Mouse (Mus musculus) kidney, adult 2 months (tissue): ENCODE results near the gene Il17rc. TPM values are rescaled to one million over a fixed set of nuclear protein-coding genes. Genes with fewer than 3 reads are reported as not detected.

Source experiments
- DNase-seq: peaks from one replicate; pipeline ENCODE4 v3.0.0; 2021
- H3K27ac ChIP-seq: fragments of 200-500 bp; 2 replicates; pipeline ENCODE4 v1.5.1; 2012; ENCODE audit warnings: low read depth, low read length, control low read depth, inconsistent platforms; ENCODE audit not compliant: insufficient read depth
- H3K27me3 ChIP-seq: fragments of 200-500 bp; replicated peaks from 2 replicates; pipeline ENCODE4 v1.6.1; 2012; ENCODE audit warnings: mild to moderate bottlenecking, moderate library complexity, low read length, inconsistent platforms; ENCODE audit not compliant: control insufficient read depth, insufficient read depth
- H3K36me3 ChIP-seq: fragments of 200-500 bp; 2 replicates; pipeline ENCODE4 v1.6.1; 2012; ENCODE audit warnings: mild to moderate bottlenecking, moderate library complexity, low read length, inconsistent platforms; ENCODE audit not compliant: control insufficient read depth, insufficient read depth
- H3K4me1 ChIP-seq: fragments of 200-500 bp; 2 replicates; pipeline ENCODE4 v1.6.1; 2011; ENCODE audit warnings: low read length; ENCODE audit not compliant: control insufficient read depth, insufficient read depth
- H3K4me3 ChIP-seq: fragments of 200-500 bp; 2 replicates; pipeline ENCODE4 v1.5.1; 2011; ENCODE audit warnings: mild to moderate bottlenecking, low read depth, low read length, control low read depth; ENCODE audit not compliant: insufficient read depth
- CTCF ChIP-seq: fragments of 200-500 bp; conservative IDR thresholded peaks from 2 replicates; pipeline ENCODE4 v1.5.1; 2011; ENCODE audit warnings: low read depth, mild to moderate bottlenecking, control low read depth, low read length, moderate library complexity, mixed read lengths; ENCODE audit not compliant: insufficient read depth, insufficient read length
- POLR2A ChIP-seq: fragments of 200-500 bp; IDR thresholded peaks from one replicate; pipeline ENCODE4 v1.6.1; 2011; ENCODE audit warnings: low read depth, low read length, control low read depth
- WGBS: fragments of 180-500 bp; shearing (Covaris S2); methylation state at CpG from one replicate; pipeline ENCODE4 v1.1.7; 2018; 5-methylcytosine and 5-hydroxymethylcytosine counted together
- polyA plus RNA-seq: library from polyadenylated mRNA; depleted of rRNA; stranded (reverse); fragments of >200 nt; gene quantifications from 2 replicates; pipeline ENCODE4 v1.2.3, GENCODE M21; 2012

The Il17rc gene
- polyA plus RNA-seq, 1 experiment, result 37.6 TPM

DNA sequence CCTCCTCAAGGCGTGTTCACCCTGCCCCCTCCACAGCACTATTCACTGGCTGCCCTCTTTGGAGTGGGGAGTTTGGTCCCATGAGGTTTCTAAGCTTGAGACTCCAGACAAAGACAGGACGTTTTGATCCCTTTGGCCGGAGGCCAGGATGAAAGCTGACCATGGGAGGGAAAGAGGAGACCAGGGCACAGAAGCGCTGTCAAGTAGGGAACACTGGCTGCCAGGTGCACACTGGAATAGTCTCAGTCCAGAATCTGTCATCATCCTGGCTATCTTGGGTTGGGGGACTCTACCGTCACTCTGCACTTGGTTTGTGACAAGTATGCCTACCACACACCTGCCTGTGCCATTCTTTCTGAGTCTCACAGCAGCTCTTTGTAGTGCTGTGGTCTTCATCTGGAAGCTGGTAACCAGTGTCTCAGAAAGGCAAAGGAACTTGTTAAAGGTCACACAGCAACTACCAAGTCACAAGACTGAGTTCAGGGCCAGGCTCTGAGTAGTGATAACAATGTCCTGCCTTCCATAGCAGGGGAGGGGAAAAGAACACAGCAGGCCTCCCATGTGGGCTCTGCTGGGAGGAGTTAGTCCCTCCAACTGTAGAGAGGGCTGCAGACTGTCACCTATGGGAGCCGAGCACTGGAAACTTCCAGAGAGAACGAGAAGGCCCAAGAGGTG, 37.2 kb downstream of the Il17rc start:
- Histone ChIP-seq H3K27ac (no peak overlapping the region), H3K4me3 (no peak overlapping the region), H3K4me1 (no peaks in the 10 kb centered on the region), H3K36me3 (no peaks in the 10 kb centered on the region), H3K27me3 (no peaks in the 10 kb centered on the region)
- no peak for TF ChIP-seq POLR2A
- TF ChIP-seq CTCF, result no peak
- DNase-seq, result no peak
- 50% methylated on average over 7 of the region's 7 CpGs for WGBS

DNA sequence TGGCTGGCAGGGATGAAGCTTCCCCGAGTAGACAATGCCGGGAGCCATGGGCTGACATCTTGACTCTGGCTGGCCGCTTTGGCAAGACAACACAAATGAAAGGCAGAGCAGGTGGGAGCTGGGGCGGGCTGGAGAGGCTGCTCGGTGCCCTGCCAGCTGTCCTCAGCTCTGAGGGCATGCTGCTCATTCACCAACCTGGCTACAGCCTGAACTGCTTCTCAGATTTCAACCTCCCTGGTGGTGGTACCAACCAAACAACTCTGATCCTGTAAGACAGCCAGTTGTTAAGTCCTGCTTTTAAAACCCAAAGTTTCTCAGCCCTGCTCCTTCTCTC, 37.7 kb downstream of the Il17rc start:
- Histone ChIP-seq H3K4me1 (no peaks in the 10 kb centered on the region), H3K27me3 (no peaks in the 10 kb centered on the region), H3K36me3 (no peaks in the 10 kb centered on the region; the same call in 1 of the 2 replicates), H3K27ac (no peak overlapping the region), H3K4me3 (no peak overlapping the region)
- TF ChIP-seq POLR2A (no peak), CTCF (no peak)
- no peak for DNase-seq
- 42% methylated on average over 5 of the region's 5 CpGs for WGBS

DNA sequence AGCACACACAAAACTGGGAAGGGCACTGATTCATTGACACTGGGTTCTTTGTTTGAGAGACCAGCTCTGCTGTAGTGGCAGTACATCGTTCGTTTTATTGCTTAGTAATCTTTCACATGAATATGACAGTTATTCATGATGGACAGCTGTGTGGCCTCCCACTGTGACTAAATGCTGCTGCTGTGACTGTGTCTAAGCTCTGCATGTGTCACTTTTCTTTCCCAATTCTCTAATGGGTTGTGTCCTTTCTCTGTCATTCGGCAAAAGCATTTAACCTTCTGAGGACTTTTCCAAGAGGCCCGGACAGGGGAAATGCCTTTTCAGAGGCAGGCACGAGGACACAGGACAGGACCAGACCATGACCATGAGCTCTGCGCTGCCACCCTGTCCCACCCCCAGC, 42.7 kb downstream of the Il17rc start:
- 91% methylated on average over 6 of the region's 6 CpGs for WGBS
- Histone ChIP-seq H3K4me1 (no peaks in the 10 kb centered on the region), H3K27ac (no peak overlapping the region), H3K36me3 (peaks cover 10% of the 10 kb centered on the region), H3K27me3 (no peaks in the 10 kb centered on the region), H3K4me3 (no peak overlapping the region)
- DNase-seq, result no peak
- TF ChIP-seq CTCF (no peak), POLR2A (no peak)

DNA sequence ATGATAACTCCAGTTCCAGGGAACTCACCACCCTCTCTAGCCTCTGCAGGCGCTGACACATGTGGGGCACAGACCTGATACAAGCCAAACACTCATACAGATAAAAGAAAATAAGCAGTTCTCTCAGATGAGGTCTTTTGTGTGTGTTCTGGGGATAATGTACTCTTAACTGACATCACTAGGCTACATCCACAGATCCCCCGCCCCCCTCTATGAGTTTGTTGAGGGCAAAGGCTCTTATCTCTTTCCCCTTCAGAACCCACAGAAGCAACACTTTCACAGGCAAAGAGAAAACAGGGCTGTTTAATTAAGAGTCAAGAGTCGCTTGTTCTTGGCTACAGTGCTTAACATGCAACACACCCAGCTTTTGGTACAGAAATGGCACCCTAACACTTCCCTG, 43.4 kb downstream of the Il17rc start:
- TF ChIP-seq CTCF (no peak), POLR2A (no peak)
- Histone ChIP-seq H3K27me3 (no peaks in the 10 kb centered on the region), H3K27ac (no peak overlapping the region), H3K4me1 (no peaks in the 10 kb centered on the region), H3K4me3 (no peak overlapping the region), H3K36me3 (peaks cover 13% of the 10 kb centered on the region)
- 98% methylated on average over 3 of the region's 3 CpGs for WGBS
- no peak for DNase-seq

DNA sequence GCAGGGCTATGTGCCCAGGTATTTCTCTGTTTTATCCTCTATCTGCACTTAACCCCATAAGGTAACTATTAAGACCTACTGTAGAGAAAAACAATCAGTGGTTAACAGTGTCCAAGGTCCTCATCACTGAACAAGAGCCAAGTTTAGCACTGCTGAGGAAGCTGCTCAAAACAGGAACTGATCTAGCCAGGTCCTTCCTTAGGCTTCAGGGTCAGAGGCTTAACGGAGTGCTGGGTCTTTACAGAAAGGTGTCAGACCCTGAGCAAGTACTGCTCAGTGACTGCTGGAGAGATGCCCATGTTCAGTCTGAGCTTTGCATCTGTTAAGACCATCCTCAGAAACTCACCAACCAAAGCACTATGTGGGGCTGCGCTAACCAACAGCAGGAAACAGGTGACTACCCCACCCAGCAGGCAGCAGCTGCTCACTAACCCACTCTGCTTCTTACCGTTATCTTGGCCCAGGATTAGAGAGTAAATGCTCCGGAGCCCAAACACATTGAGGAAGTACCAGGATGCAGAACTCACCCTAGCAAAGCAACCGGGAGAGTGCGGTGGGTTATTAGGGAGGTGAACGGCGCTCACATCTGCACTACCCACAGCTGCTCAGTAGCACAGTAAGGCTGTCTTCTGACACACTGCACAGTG, 46.3 kb downstream of the Il17rc start:
- WGBS, result 90% methylated on average over 8 of the region's 8 CpGs
- H3K27ac ChIP-seq, result no peak overlapping the region
- H3K4me1 ChIP-seq, result no peaks in the 10 kb centered on the region
- H3K4me3 ChIP-seq, result no peak overlapping the region
- DNase-seq, result no peak
- peaks cover 18% of the 10 kb centered on the region for H3K36me3 ChIP-seq
- TF ChIP-seq CTCF, result no peak
- no peak for TF ChIP-seq POLR2A
- H3K27me3 ChIP-seq, result no peaks in the 10 kb centered on the region

DNA sequence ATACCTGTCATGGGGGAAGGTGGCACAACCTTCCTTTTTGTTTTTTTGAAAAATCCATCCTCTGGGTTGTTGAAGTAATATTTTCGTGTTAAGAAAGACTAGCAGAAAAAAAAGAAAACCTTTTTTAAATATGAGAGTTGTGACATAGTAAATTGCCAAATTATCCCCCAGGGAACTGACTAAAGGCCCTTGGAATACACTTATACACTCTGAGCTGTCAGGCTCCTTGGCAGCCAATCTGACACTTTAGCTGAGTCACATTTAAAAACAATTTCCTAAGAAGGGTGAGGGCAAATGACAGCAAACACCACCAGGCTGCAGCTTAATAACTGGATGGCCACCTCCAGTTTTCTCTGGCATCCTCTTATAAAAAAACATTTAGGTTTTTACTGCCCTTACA, 51.1 kb downstream of the Il17rc start:
- DNase-seq, result peak; percentile 4
- peaks cover 10% of the 10 kb centered on the region for H3K36me3 ChIP-seq

DNA sequence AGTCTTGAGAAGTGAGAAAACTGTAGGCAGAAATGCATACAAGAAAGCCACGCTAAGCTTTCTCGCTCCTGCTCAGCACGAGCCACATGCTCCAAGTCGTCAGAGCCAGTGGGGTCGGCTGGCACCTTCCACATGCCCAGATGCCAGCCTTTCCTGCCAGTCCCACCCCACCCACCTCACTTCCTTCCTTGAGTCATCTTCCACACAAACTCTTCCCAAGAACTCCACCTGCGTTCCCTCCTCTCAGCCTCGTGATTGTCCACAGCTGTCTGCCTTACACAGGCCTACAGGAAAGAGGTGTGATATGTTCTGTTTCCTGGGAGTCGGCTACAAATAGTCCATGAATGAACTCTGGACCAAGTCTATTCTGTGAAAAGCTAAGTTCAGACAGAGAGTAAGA, 52.2 kb downstream of the Il17rc start:
- WGBS, result 71% methylated on average over 8 of the region's 8 CpGs
- no peak for TF ChIP-seq CTCF
- no peak for TF ChIP-seq POLR2A
- DNase-seq, result no peak
- no peaks in the 10 kb centered on the region for H3K4me1 ChIP-seq
- H3K27me3 ChIP-seq, result no peaks in the 10 kb centered on the region
- peaks cover 8% of the 10 kb centered on the region for H3K36me3 ChIP-seq
- no peak overlapping the region; the same call in 1 of the 2 replicates for H3K27ac ChIP-seq
- H3K4me3 ChIP-seq, result no peak overlapping the region

More for the DNA sequence above, 51.1 kb downstream of the Il17rc start:
- Histone ChIP-seq H3K27ac (no peak overlapping the region), H3K4me3 (no peak overlapping the region), H3K4me1 (no peaks in the 10 kb centered on the region), H3K27me3 (no peaks in the 10 kb centered on the region)
- TF ChIP-seq POLR2A (no peak), CTCF (no peak)
- 77% methylated on average over 1 of the region's 1 CpGs for WGBS
